Mouse (Mus musculus) thymus, postnatal 14 days (tissue): ENCODE results near the gene Gm36176.

Experiments
- DNase-seq: peaks from one replicate; pipeline ENCODE4 v3.0.0; 2021

The Gm36176 gene

DNA sequence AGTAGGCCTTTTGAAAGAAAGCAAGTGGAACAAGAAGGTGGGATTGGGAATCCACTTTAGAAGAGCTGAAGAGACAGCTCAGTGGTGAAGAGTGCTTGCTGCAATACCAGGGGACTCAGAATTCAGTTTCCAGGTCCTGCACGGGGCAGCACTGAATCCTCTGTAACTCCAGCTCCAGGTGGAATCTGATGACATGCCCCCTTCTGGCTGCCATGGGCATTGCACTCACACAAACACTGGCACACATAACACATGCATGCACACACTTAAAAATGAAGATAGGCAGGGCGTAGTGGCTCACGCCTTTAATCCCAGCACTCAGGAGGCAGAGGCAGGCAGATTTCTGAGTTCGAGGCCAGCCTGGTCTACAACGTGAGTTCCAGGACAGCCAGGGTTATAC lies 36.0 kb downstream of the Gm36176 start:
- DNase-seq: no peak

DNA sequence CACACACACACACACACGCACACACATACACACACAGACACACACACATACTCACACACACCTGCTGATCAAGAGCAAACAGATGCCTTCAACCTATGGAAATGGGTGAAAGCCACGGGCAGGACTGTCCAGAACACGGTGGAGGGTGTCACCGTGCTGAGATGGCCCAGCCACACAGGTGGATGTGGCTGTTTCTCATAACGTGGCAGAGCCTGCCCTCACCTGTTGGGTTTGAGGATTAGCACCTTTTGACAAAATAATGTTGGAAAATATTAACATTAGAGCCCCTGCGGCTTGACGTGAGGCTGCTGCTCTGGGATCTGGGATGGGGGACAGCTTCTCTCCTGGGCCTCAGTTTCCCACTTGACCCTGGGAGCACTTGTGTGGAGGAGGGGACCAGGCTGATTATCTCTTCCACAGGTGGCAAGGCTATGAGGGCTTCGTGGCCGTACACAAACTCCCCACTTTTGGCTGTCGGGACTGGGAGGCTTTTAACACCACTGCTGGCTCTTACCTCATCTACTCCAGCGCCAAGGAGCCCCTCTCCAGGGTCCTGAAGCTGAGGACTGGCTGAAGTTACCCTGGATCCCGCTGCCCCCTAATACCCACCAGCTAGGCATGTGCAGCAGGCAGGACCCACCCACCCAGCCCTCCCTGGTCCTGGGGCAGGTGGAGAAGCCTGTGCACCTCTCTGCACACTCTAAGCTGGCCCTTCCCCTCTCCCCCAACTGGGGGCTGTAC lies 39.6 kb downstream of the Gm36176 start:
- DNase-seq: no peak

DNA sequence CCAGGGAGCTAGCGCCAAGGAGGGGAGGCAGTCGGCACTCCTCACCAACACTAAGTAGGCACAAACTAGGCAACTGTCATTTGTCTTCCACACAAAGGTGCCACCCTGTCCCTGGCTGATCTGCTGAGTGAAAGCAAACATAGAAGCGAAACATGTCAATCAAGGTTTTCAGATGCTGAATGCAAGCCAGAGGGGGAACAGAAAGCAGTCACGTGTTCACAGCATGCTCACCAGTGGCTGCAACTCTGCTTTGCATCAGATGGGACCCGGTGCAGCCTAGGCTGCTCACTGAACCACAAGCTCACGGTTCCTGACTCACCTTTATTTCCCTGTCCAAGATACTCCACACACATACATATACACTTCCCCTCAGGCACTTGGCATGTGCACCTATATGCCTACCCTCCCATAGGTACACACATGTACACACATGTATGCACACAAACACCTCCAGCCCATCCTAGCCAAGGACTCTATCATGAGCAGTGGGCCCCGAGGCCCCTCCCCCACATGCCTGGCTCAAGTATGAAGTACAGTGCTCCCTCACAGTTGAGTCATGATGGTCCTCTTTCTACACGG lies 44.5 kb downstream of the Gm36176 start:
- DNase-seq: no peak

DNA sequence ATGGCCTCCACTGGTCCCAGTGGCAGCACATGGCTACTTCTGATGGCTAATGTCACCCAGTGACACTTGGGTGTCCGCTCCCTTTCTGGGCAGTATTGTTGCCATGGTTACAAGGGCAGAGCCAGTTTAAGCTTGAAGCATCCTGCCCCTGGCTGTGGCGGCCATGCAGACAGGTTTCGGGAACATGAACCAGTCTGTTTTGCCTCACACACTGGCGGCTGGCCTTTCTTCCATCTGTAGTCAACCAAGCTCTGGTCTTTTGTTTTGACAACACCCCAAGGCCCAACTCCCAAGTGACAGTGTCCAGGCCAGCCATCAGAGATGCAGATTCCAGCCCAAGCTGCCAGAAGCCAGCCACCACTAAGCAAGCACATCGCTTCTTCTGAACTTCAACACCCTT lies 49.0 kb downstream of the Gm36176 start:
- DNase-seq: no peak
